In genomic region chr14:121719638-121720601, GRCm38 (mm10) we compare ENCODE assay signal across 11 mouse cellular contexts.
A peak's percentile ranks its signal among the peaks of the same experiment; 100 is the strongest.
DNase-seq lines count a peak whose midpoint lies in the region; TF ChIP-seq lines count a peak whose summit lies in the region.
"Had no signal": no experiment of that assay in that cellular context is flagged by ENCODE, and none has a peak within 500 bp of the region (broad histone marks: within the 10 kb centered on the region; RNA-seq: fewer than 3 reads in every experiment).

No protein-coding gene starts in this region.

- DNase-seq in adrenal gland, adult 2 months: peak; percentile 34
- DNase-seq in adrenal gland, postnatal 36 days: no peak
- peak; percentile 73 to 87 for DNase-seq in kidney, adult 8-10 months
- DNase-seq in kidney, postnatal 4 days: no peak
- DNase-seq in kidney, postnatal 14 days: peak; percentile 32
- DNase-seq in lung, postnatal 4 days: peak; percentile 63 to 69
- no peak for DNase-seq in thymus, adult 2 months
- DNase-seq in layer of hippocampus, adult 9-11 months: no peak
- DNase-seq: right cerebral cortex, postnatal 4 days had no signal

- 88% methylated on average over 9 of the region's 9 CpGs for WGBS in thymus, adult 2 months

- H3K27ac ChIP-seq in thymus, adult 2 months (ENCODE audit: control insufficient read depth, insufficient read depth, low read length): no peak overlapping the region
- H3K27ac ChIP-seq: forebrain, embryonic 12.5 days; liver, embryonic 14.5 days had no signal

- H3K27me3 ChIP-seq in thymus, adult 2 months (ENCODE audit: control insufficient read depth, insufficient read depth, low read length): no peaks in the 10 kb centered on the region
- H3K27me3 ChIP-seq: forebrain, embryonic 12.5 days had no signal

- peaks cover 6% of the 10 kb centered on the region for H3K4me1 ChIP-seq in thymus, adult 2 months (replicated peaks; ENCODE audit: control insufficient read depth, insufficient read depth, low read length)

- no peak overlapping the region for H3K4me3 ChIP-seq in thymus, adult 2 months (ENCODE audit: control insufficient read depth, insufficient read depth, low read length)
- H3K4me3 ChIP-seq: forebrain, embryonic 12.5 days had no signal

- no peak for TF ChIP-seq POLR2A in thymus, adult 2 months (IDR thresholded peaks at IDR 0.05; ENCODE audit: control insufficient read depth, extremely low read depth, insufficient read depth, low read length, poor library complexity)

- TF ChIP-seq CTCF in thymus, adult 2 months (IDR thresholded peaks at IDR 0.05; ENCODE audit: borderline replicate concordance, control insufficient read depth, extremely low read depth, insufficient read depth, low read length, poor library complexity): no peak

- H3K36me3 ChIP-seq in thymus, adult 2 months (ENCODE audit: control insufficient read depth, insufficient read depth, low read length): no peaks in the 10 kb centered on the region
- H3K36me3 ChIP-seq: forebrain, embryonic 12.5 days had no signal

Comparison
In these comparisons a context has a peak if more than half of its experiments do, and no peak if none do; other contexts are left out.
1. DNase-seq: peak in adrenal gland, adult 2 months (single experiment), kidney, adult 8-10 months (2 of 2), kidney, postnatal 14 days (single experiment) and lung, postnatal 4 days (2 of 2); none in adrenal gland, postnatal 36 days (0 of 2), kidney, postnatal 4 days (0 of 2), thymus, adult 2 months (single experiment) and layer of hippocampus, adult 9-11 months (single experiment).